Mouse (Mus musculus): ENCODE results near the gene Map4k4. TPM values are rescaled to one million over a fixed set of nuclear protein-coding genes. Genes with fewer than 3 reads are reported as not detected.

The Map4k4 gene
- 100 to 1,000 TPM; 190 to 228 TPM for total RNA-seq (2023)

DNA sequence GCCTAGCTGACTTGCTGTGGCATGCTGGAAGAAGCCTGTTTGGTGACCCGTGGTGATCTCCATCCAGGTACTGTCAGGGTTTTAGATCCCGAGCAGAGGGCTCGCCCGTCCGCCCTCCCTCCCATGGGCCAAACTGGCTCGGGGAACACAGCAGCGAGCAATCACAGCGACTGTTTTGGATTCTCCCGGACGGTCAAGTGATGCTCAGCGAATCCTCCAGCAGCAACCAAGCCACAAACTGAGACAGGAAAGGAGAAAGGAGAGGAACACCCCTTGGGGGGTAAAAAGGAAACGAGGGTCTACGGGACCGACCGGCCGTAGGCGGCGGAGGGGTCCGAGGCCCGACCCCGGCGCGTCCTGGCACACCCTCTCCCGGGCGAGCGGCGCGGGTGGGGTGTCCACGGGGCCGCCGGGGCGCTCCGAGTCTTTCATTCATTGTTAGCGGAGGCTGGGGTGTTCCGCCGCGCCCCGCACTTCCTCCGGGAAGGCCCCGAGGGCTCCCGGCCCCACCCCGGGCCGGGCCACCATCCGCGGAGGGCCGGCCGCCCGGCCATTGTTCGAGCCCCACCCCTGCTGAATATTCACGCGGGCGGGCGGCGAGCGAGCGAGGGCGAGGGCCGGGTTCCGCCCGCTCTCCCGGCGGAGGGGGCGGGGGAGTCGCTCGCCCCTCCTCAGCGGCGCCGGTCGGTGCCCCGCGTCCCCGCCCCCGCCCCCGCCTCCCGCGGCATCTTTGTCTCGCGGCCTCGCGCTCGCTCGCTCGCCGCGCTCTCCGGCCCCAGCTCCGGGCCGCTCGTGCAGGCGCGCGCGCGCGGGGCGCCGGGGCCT is at the start of gene Map4k4:
TSS of gene Map4k4 (plus strand) at position 733 of the 825 bp plus-strand sequence.

DNA sequence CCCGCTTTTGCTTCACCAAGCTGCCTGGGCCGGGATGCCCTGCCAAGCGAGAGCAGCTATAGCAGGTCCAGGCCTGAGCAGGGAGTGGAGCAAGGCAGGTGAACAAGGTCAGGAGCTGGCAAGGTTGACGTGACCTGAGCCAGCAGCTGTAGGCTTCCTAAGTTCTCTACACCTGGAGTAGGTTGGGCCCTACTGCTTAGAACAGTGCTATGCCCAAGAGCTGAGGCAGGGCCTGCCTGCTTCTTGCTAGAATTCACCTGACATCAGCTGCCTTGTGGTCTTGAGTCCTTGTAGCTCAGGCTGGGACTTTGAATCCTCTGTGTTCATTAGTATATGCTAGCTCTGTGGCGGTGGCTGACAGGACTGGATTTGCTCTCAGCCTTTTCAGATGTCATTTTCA is 173.1 kb downstream of the Map4k4 start, which contains the start of gene Il1r2:
TSS of gene Il1r2 (plus strand) at position 301 of the 400 bp plus-strand sequence.

Other genes starting within 250 kb of the Map4k4 start
- gene Creg2, start 249.4 kb upstream of the Map4k4 start, total RNA-seq (2023) = not detected
- not detected for gene Rfx8, start 179.9 kb upstream of the Map4k4 start, total RNA-seq (2023)
- not detected for gene Gm3646, start 95.6 kb upstream of the Map4k4 start, total RNA-seq (2023)
- 100 to 1,000 TPM; 487 to 806 TPM for gene Il1r2, start 173.2 kb downstream of the Map4k4 start, total RNA-seq (2023)